Mouse (Mus musculus) embryo, embryonic 11 days (tissue): ENCODE data around the gene Gm8281.
"Not testable (repeated sequence)": the region's sequence is repeated elsewhere in the genome, so short reads cannot be mapped to it uniquely, and the experiment has no call there.

Experiments used
- DNase-seq: peaks from one replicate; pipeline ENCODE4 v3.0.0-alpha.2; 2015

The Gm8281 gene

GRCm38 (mm10) chr14:5070611-5071490 lies at the start of gene Gm8281:
Gene Gm8281 (plus strand): TSS chr14:5071040.
- peak; percentile 54 for DNase-seq

- not testable (repeated sequence) for DNase-seq
These were observed 20.5 kb upstream of the Gm8281 start, which contains the start of gene 4930555G01Rik for GRCm38 (mm10) chr14:5050329-5050728. Gene 4930555G01Rik (plus strand): TSS chr14:5050629.

- not testable (repeated sequence) for DNase-seq
These were observed 60.4 kb downstream of the Gm8281 start, which contains the start of gene Gm8279 for GRCm38 (mm10) chr14:5131219-5131618. Gene Gm8279 (plus strand): TSS chr14:5131519.
